Mouse (Mus musculus) heart, adult 2 months (tissue): Measurements from ENCODE around the gene 4931428F04Rik.

Experiments
- EP300 ChIP-seq: fragments of 200-500 bp; IDR thresholded peaks from 2 replicates; pipeline ENCODE4 v1.6.1; 2011; ENCODE audit warnings: low read depth, low read length, control low read depth; ENCODE audit not compliant: insufficient read depth
- POLR2A ChIP-seq: fragments of 200-500 bp; IDR thresholded peaks from 2 replicates; pipeline ENCODE4 v1.6.1; 2011; ENCODE audit warnings: mild to moderate bottlenecking, low read depth, low read length, control low read depth; ENCODE audit not compliant: insufficient read depth

DNA sequence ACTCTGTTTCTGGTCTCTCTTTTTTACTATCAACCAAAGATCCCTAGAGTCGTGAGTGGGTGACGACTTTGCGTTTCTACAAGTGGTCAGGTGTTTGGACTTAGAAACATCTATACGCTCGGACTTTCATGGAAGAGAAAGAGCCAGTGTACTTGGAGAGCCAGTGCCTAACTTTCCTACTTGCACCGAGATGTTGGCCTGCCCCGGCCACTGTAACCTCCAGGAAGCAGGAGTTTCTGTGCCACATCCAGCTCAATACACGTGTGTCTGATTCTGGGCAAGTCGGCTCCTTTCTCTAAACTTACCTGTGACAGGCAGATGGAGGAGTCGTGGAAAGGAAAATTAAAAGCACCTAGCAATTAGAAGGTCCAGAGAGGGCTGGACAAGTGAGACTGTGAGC is 13.8 kb downstream of the 4931428F04Rik start, which contains the start of gene Nol3:
- TF ChIP-seq POLR2A: no peak
- TF ChIP-seq EP300: no peak
